Mouse (Mus musculus) G1E (cell line): ENCODE results near the gene Mob3a. TPM values are rescaled to one million over a fixed set of nuclear protein-coding genes. Genes with fewer than 3 reads are reported as not detected.
"Not testable (repeated sequence)": the region's sequence is repeated elsewhere in the genome, so short reads cannot be mapped to it uniquely, and the experiment has no call there.

Experiments used
- ATAC-seq: 2 replicates; pipeline ENCODE4 v1.8.0; 2016; ENCODE audit warnings: mild to moderate bottlenecking; ENCODE audit not compliant: insufficient number of reproducible peaks, poor library complexity, low FRiP score, severe bottlenecking; ENCODE audit errors: extremely low read depth
- DNase-seq: peaks from one replicate; pipeline ENCODE4 v3.0.0; 2012; ENCODE audit warnings: low spot score
- H3K27me3 ChIP-seq: 2 replicates; pipeline ENCODE4 v1.6.1; 2012; ENCODE audit warnings: mild to moderate bottlenecking, low read length, inconsistent platforms; ENCODE audit not compliant: insufficient read depth
- H3K36me3 ChIP-seq: replicated peaks from 2 replicates; pipeline ENCODE3; 2012; ENCODE audit warnings: mild to moderate bottlenecking, inconsistent platforms
- H3K4me1 ChIP-seq: 2 replicates; pipeline ENCODE4 v1.6.1; 2012; ENCODE audit warnings: low read depth, low read length, inconsistent platforms, mixed read lengths; ENCODE audit not compliant: insufficient read depth
- H3K4me3 ChIP-seq: 2 replicates; pipeline ENCODE4 v1.5.1; 2012; ENCODE audit warnings: low read depth, mild to moderate bottlenecking, inconsistent platforms, low read length, moderate library complexity, mixed read lengths
- H3K9me3 ChIP-seq: replicated peaks from 2 replicates; pipeline ENCODE4 v1.6.1; 2012; ENCODE audit warnings: inconsistent platforms
- CTCF ChIP-seq: IDR thresholded peaks from 2 replicates; pipeline ENCODE4 v1.5.1; 2012; ENCODE audit warnings: low read depth, low read length, inconsistent platforms, mixed read lengths
- GATA1 ChIP-seq: IDR thresholded peaks from 2 replicates; pipeline ENCODE4 v1.6.1; 2012; ENCODE audit warnings: borderline replicate concordance, low read length, inconsistent platforms, mixed read lengths
- GATA2 ChIP-seq: IDR thresholded peaks from 2 replicates; pipeline ENCODE4 v1.6.1; 2012; ENCODE audit warnings: low read depth, low read length, inconsistent platforms, borderline replicate concordance
- POLR2AphosphoS5 ChIP-seq: IDR thresholded peaks from 2 replicates; pipeline ENCODE4 v1.6.1; 2012; ENCODE audit warnings: low read depth, low read length, inconsistent platforms; ENCODE audit not compliant: insufficient replicate concordance
- TAL1 ChIP-seq: conservative IDR thresholded peaks from 2 replicates; pipeline ENCODE4 v1.6.1; 2012; ENCODE audit warnings: low read depth, low read length, inconsistent platforms, mixed read lengths
- polyA plus RNA-seq: library from polyadenylated mRNA; stranded (reverse); fragments of >175 nt; gene quantifications from 2 replicates; pipeline ENCODE4 v1.2.3, GENCODE M21; 2012
- total RNA-seq, 2 experiments: library from RNA; stranded (forward) in 1 of 2; stranded (reverse) in 1 of 2; fragments of 200-1000 nt in 1 of 2; fragments of >200 nt in 1 of 2; fragmentation: Nextera tagmentation in 1 of 2; gene quantifications; 2 replicates each; pipeline ENCODE4 v1.2.3; 2014 to 2017

Gene Mob3a
- total and polyA plus RNA-seq, 3 experiments, result 52.8 to 54.2 (median 53.8) TPM

DNA sequence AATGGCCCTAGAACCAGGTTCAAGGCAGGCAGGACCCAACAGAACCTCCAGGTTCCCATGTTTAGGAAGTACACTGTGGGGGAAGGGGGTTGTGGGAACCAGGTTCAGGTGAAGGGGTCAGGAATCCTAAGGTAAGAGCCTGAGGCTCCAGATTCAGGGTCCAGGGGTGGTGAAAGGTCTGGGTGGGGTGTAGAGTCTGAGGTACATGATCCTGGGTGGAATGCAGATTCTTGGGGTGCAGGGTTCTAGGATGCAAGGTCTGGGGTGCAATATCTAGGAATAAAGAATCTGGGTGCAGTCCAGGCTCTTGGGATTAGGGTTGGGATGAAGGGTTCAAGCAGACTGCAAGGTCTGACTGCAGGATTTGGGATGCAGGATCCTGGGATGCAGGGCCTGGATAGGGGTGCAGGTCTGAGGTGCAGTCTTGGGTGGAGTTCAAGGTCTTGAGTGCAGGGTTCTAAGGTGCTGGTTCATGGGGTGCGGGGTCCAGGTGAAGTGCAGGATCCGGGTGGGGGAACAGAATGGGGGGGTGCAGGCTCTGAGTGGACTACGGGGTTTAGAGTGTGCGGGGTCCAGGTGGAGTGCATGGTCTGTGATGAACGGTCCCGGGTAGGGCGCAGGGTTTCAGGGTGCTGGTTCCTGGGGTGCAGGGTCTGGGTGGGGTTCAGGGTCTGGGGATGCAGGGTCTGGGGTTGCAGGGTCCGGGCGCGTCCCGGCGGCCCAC lies 46.2 kb downstream of the Mob3a start:
- TF ChIP-seq GATA1 (no peak), TAL1 (no peak), CTCF (no peak), GATA2 (no peak), POLR2AphosphoS5 (no peak)
- peaks cover 61% of the 10 kb centered on the region for H3K4me1 ChIP-seq
- H3K4me3 ChIP-seq, result peak overlapping the region; percentile 99
- no peaks in the 10 kb centered on the region for H3K9me3 ChIP-seq
- H3K36me3 ChIP-seq, result peaks cover 33% of the 10 kb centered on the region
- no peak for ATAC-seq
- no peaks in the 10 kb centered on the region for H3K27me3 ChIP-seq
- no peak for DNase-seq

DNA sequence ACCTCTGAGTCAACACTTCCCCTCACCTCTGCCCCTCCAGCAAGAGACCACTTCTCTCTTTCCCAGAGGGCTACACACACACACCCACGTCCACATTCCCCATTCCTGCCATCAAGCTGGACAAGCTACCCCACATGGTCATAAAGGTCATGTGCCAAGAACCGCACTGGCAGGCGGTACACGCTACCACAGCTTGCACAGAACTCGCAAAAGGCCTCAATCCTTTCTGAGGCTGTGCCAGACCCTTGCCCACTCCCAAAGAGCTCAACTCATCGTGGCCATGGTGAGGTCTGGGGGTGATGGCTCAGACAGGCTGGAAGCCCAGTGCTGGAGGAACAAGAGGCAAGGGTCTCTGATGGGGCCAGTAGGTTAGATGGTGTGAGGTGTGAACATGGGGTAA lies 46.9 kb downstream of the Mob3a start:
- peaks cover 65% of the 10 kb centered on the region for H3K4me1 ChIP-seq
- peaks cover 37% of the 10 kb centered on the region for H3K36me3 ChIP-seq
- DNase-seq, result no peak
- H3K4me3 ChIP-seq, result peak overlapping the region; percentile 30; the same call in 1 of the 2 replicates
- H3K27me3 ChIP-seq, result no peaks in the 10 kb centered on the region
- no peak for TF ChIP-seq CTCF
- TF ChIP-seq POLR2AphosphoS5, result no peak
- TF ChIP-seq GATA1, result no peak
- TF ChIP-seq GATA2, result no peak
- no peak for TF ChIP-seq TAL1
- no peaks in the 10 kb centered on the region for H3K9me3 ChIP-seq
- no peak for ATAC-seq

DNA sequence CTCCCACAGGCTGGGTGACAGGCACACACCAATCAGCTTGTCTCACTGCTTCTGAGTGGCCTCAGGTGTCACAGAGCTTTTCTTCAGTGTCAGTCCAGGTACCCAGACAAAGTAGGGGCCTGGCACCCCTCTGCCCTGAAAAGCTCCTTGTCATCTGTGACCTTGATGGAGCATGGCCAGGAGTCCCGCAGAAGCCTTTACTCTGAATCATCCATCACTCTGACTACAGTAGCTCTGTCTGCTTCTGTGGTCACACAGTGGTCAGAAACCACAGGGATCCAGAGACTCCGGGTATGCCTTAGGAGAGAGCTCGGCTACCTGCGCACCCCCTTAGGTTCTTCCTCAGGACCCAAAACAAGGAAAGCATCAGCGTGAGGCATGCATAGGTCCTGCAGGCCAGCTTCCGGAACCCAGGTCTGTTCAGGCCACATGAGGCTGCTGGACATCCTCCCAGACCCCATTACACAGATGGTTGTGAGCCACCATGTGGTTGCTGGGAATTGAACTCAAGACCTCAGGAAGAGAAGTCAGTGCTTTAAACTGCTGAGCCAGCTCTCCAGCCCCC lies 48.5 kb downstream of the Mob3a start:
- DNase-seq (no peak), ATAC-seq (no peak)
- Histone ChIP-seq H3K36me3 (peaks cover 51% of the 10 kb centered on the region), H3K4me3 (no peak overlapping the region), H3K9me3 (no peaks in the 10 kb centered on the region), H3K4me1 (peaks cover 60% of the 10 kb centered on the region), H3K27me3 (no peaks in the 10 kb centered on the region)
- TF ChIP-seq GATA2, result no peak
- TF ChIP-seq POLR2AphosphoS5, result no peak
- no peak for TF ChIP-seq CTCF
- no peak for TF ChIP-seq TAL1
- TF ChIP-seq GATA1, result no peak

GRCm38 (mm10) chr10:80650392-80650791 lies 51.4 kb downstream of the Mob3a start:
- no peak for ATAC-seq
- no peak overlapping the region for H3K4me3 ChIP-seq
- peaks cover 36% of the 10 kb centered on the region for H3K4me1 ChIP-seq
- no peaks in the 10 kb centered on the region; the same call in 1 of the 2 replicates for H3K27me3 ChIP-seq
- no peak for TF ChIP-seq GATA2
- TF ChIP-seq GATA1, result no peak
- TF ChIP-seq TAL1, result no peak
- TF ChIP-seq POLR2AphosphoS5, result no peak
- TF ChIP-seq CTCF, result no peak
- no peaks in the 10 kb centered on the region for H3K9me3 ChIP-seq
- DNase-seq, result no peak
- peaks cover 77% of the 10 kb centered on the region for H3K36me3 ChIP-seq

- H3K27me3 ChIP-seq, H3K4me3 ChIP-seq, H3K9me3 ChIP-seq, ATAC-seq, DNase-seq: not testable (repeated sequence)
- Histone ChIP-seq H3K36me3 (peaks cover 80% of the 10 kb centered on the region), H3K4me1 (peaks cover 31% of the 10 kb centered on the region)
Observed at GRCm38 (mm10) chr10:80649910-80650309, 51.9 kb downstream of the Mob3a start.

DNA sequence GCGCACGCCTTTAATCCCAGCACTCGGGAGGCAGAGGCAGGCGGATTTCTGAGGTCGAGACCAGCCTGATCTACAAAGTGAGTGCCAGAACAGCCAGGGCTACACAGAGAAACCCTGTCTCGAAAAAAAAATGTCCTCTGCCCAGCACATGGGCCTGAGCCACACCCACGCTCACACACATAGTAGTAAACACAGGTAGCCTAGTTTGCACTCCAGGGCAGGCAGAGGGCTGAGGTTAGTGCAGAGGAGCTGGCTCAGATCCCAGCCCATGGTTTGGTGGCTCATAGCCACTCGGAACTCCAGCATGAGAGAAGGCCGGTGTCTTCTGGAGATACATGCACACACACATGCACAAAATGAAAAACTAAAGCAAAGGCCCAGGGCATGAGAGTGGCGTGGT lies 54.8 kb downstream of the Mob3a start:
- Histone ChIP-seq H3K9me3 (no peaks in the 10 kb centered on the region), H3K36me3 (peaks cover 87% of the 10 kb centered on the region), H3K27me3 (no peaks in the 10 kb centered on the region; the same call in 1 of the 2 replicates), H3K4me1 (peaks cover 24% of the 10 kb centered on the region), H3K4me3 (no peak overlapping the region)
- DNase-seq, result no peak
- no peak for ATAC-seq
- TF ChIP-seq GATA1 (no peak), GATA2 (no peak)

DNA sequence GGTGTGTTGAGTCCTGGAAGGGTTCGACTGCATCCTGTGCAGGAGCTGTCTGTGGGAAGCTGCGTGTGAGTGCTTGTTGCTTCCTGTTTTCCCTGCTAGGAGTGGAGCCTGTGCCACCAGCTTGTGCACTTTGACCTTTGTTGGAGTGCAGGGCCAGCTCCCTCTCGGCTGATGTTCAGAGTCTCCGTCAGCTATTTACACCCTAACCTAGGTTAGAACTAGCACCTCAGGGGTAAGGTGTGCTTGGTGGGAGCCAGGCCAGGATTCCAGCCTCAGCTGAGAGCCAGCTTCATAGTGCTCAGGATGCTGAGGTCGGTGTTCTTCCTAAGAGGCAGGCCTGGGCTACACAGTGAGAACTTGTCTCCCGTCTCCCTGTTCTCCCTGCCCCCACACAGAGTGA lies 66.4 kb downstream of the Mob3a start:
- H3K9me3 ChIP-seq, result no peaks in the 10 kb centered on the region
- DNase-seq, result no peak
- ATAC-seq, result no peak
- TF ChIP-seq GATA2 (no peak), CTCF (no peak), GATA1 (no peak), TAL1 (no peak), POLR2AphosphoS5 (no peak)
- peaks cover 6% of the 10 kb centered on the region; the same call in 1 of the 2 replicates for H3K27me3 ChIP-seq
- H3K4me1 ChIP-seq, result peaks cover 18% of the 10 kb centered on the region
- H3K4me3 ChIP-seq, result no peak overlapping the region
- peaks cover 96% of the 10 kb centered on the region for H3K36me3 ChIP-seq

Other genes starting within 250 kb of the Mob3a start
Only the 20 nearest of the 26 such genes appear.
- 62.1 and 68.3 TPM in 2 replicates for gene Rexo1, start 140.4 kb downstream of the Mob3a start, total RNA-seq (2014; fragmentation: Nextera tagmentation)
- 10.9 and 14.3 TPM in 2 replicates for gene Rexo1, start 140.4 kb downstream of the Mob3a start, total RNA-seq (2017)
- 148 and 173 TPM in 2 replicates for gene Rexo1, start 140.4 kb downstream of the Mob3a start, polyA plus RNA-seq
- 10.8 and 14.0 TPM in 2 replicates for gene Klf16, start 124.7 kb downstream of the Mob3a start, total RNA-seq (2014; fragmentation: Nextera tagmentation)
- 6.1 and 8.1 TPM in 2 replicates for gene Klf16, start 124.7 kb downstream of the Mob3a start, total RNA-seq (2017)
- 105 and 141 TPM in 2 replicates for gene Klf16, start 124.7 kb downstream of the Mob3a start, polyA plus RNA-seq
- 12.4 and 14.6 TPM in 2 replicates for gene Abhd17a, start 111.6 kb downstream of the Mob3a start, total RNA-seq (2014; fragmentation: Nextera tagmentation)
- gene Abhd17a, start 111.6 kb downstream of the Mob3a start, total RNA-seq (2017), result 37.8 and 44.0 TPM in 2 replicates
- 574 and 928 TPM in 2 replicates for gene Abhd17a, start 111.6 kb downstream of the Mob3a start, polyA plus RNA-seq
- 37.5 and 39.4 TPM in 2 replicates for gene Scamp4, start 99.1 kb downstream of the Mob3a start, total RNA-seq (2014; fragmentation: Nextera tagmentation)
- gene Scamp4, start 99.1 kb downstream of the Mob3a start, total RNA-seq (2017), result 12.7 and 12.9 TPM in 2 replicates
- 72.8 and 87.0 TPM in 2 replicates for gene Scamp4, start 99.1 kb downstream of the Mob3a start, polyA plus RNA-seq
- gene Adat3, start 99.1 kb downstream of the Mob3a start, total RNA-seq (2014; fragmentation: Nextera tagmentation), result not detected in 2 replicates
- gene Adat3, start 99.1 kb downstream of the Mob3a start, total RNA-seq (2017), result 1.2 and 1.6 TPM in 2 replicates
- 19.4 and 23.5 TPM in 2 replicates for gene Adat3, start 99.1 kb downstream of the Mob3a start, polyA plus RNA-seq
- 1.1 and 2.2 TPM in 2 replicates for gene Gm49322, start 96.0 kb downstream of the Mob3a start, total RNA-seq (2014; fragmentation: Nextera tagmentation)
- 0.82 and 1.2 TPM in 2 replicates for gene Gm49322, start 96.0 kb downstream of the Mob3a start, total RNA-seq (2017)
- gene Gm49322, start 96.0 kb downstream of the Mob3a start, polyA plus RNA-seq, result 2.4 and 2.8 TPM in 2 replicates
- gene Csnk1g2, start 79.1 kb downstream of the Mob3a start, total RNA-seq (2014; fragmentation: Nextera tagmentation), result 91.3 and 110 TPM in 2 replicates
- 189 and 193 TPM in 2 replicates for gene Csnk1g2, start 79.1 kb downstream of the Mob3a start, total RNA-seq (2017)
- gene Csnk1g2, start 79.1 kb downstream of the Mob3a start, polyA plus RNA-seq, result 470 and 513 TPM in 2 replicates
- gene Btbd2, start 44.9 kb downstream of the Mob3a start, total RNA-seq (2014; fragmentation: Nextera tagmentation), result 11.1 and 19.7 TPM in 2 replicates
- 17.9 and 19.2 TPM in 2 replicates for gene Btbd2, start 44.9 kb downstream of the Mob3a start, total RNA-seq (2017)
- gene Btbd2, start 44.9 kb downstream of the Mob3a start, polyA plus RNA-seq, result 96.3 and 102 TPM in 2 replicates
- gene Mknk2, start 23.9 kb downstream of the Mob3a start, total RNA-seq (2014; fragmentation: Nextera tagmentation), result 127 and 140 TPM in 2 replicates
- gene Mknk2, start 23.9 kb downstream of the Mob3a start, total RNA-seq (2017), result 70.4 and 72.2 TPM in 2 replicates
- 455 and 521 TPM in 2 replicates for gene Mknk2, start 23.9 kb downstream of the Mob3a start, polyA plus RNA-seq
- gene Izumo4, start 207 bp upstream of the Mob3a start, total RNA-seq (2014; fragmentation: Nextera tagmentation), result 2.3 and 7.4 TPM in 2 replicates
- gene Izumo4, start 207 bp upstream of the Mob3a start, total RNA-seq (2017), result 5.9 and 10.3 TPM in 2 replicates
- gene Izumo4, start 207 bp upstream of the Mob3a start, polyA plus RNA-seq, result 7.5 and 8.2 TPM in 2 replicates
- gene Ap3d1, start 40.3 kb upstream of the Mob3a start, total RNA-seq (2014; fragmentation: Nextera tagmentation), result 121 and 133 TPM in 2 replicates
- 72.3 and 88.3 TPM in 2 replicates for gene Ap3d1, start 40.3 kb upstream of the Mob3a start, total RNA-seq (2017)
- 37.4 and 39.4 TPM in 2 replicates for gene Ap3d1, start 40.3 kb upstream of the Mob3a start, polyA plus RNA-seq
- gene Dot1l, start 53.2 kb upstream of the Mob3a start, total RNA-seq (2014; fragmentation: Nextera tagmentation), result 95.3 and 105 TPM in 2 replicates
- 8.7 and 9.0 TPM in 2 replicates for gene Dot1l, start 53.2 kb upstream of the Mob3a start, total RNA-seq (2017)
- gene Dot1l, start 53.2 kb upstream of the Mob3a start, polyA plus RNA-seq, result 118 and 121 TPM in 2 replicates
- 142 and 172 TPM in 2 replicates for gene Sf3a2, start 96.2 kb upstream of the Mob3a start, total RNA-seq (2014; fragmentation: Nextera tagmentation)
- gene Sf3a2, start 96.2 kb upstream of the Mob3a start, total RNA-seq (2017), result 8.7 and 9.9 TPM in 2 replicates
- gene Sf3a2, start 96.2 kb upstream of the Mob3a start, polyA plus RNA-seq, result 652 and 920 TPM in 2 replicates
- gene Plekhj1, start 96.6 kb upstream of the Mob3a start, total RNA-seq (2014; fragmentation: Nextera tagmentation), result 122 and 192 TPM in 2 replicates
- gene Plekhj1, start 96.6 kb upstream of the Mob3a start, total RNA-seq (2017), result 58.1 and 68.0 TPM in 2 replicates
- 285 and 325 TPM in 2 replicates for gene Plekhj1, start 96.6 kb upstream of the Mob3a start, polyA plus RNA-seq
- 1.7 and 1.8 TPM in 2 replicates for gene Amh, start 103.3 kb upstream of the Mob3a start, total RNA-seq (2014; fragmentation: Nextera tagmentation)
- gene Amh, start 103.3 kb upstream of the Mob3a start, total RNA-seq (2017), result 0.17 and 0.27 TPM in 2 replicates
- gene Amh, start 103.3 kb upstream of the Mob3a start, polyA plus RNA-seq, result 1.6 and 1.8 TPM in 2 replicates
- not detected in 2 replicates for gene Jsrp1, start 111.5 kb upstream of the Mob3a start, total RNA-seq (2014; fragmentation: Nextera tagmentation)
- not detected in 2 replicates for gene Jsrp1, start 111.5 kb upstream of the Mob3a start, total RNA-seq (2017)
- gene Jsrp1, start 111.5 kb upstream of the Mob3a start, polyA plus RNA-seq, result 0.07 and 0.09 TPM in 2 replicates
- 310 and 444 TPM in 2 replicates for gene Oaz1, start 124.7 kb upstream of the Mob3a start, total RNA-seq (2014; fragmentation: Nextera tagmentation)
- gene Oaz1, start 124.7 kb upstream of the Mob3a start, total RNA-seq (2017), result 228 and 347 TPM in 2 replicates
- 1,655 and 2,091 TPM in 2 replicates for gene Oaz1, start 124.7 kb upstream of the Mob3a start, polyA plus RNA-seq
- not detected in 2 replicates for gene Lingo3, start 142.1 kb upstream of the Mob3a start, total RNA-seq (2014; fragmentation: Nextera tagmentation)
- 0.05 and 0.06 TPM in 2 replicates for gene Lingo3, start 142.1 kb upstream of the Mob3a start, total RNA-seq (2017)
- not detected in 2 replicates for gene Lingo3, start 142.1 kb upstream of the Mob3a start, polyA plus RNA-seq
- 51.2 and 53.5 TPM in 2 replicates for gene Lsm7, start 153.2 kb upstream of the Mob3a start, total RNA-seq (2014; fragmentation: Nextera tagmentation)
- 282 and 373 TPM in 2 replicates for gene Lsm7, start 153.2 kb upstream of the Mob3a start, total RNA-seq (2017)
- gene Lsm7, start 153.2 kb upstream of the Mob3a start, polyA plus RNA-seq, result 226 and 269 TPM in 2 replicates
- gene Sppl2b, start 153.3 kb upstream of the Mob3a start, total RNA-seq (2014; fragmentation: Nextera tagmentation), result 46.0 and 55.1 TPM in 2 replicates
- gene Sppl2b, start 153.3 kb upstream of the Mob3a start, total RNA-seq (2017), result 18.0 and 22.1 TPM in 2 replicates
- gene Sppl2b, start 153.3 kb upstream of the Mob3a start, polyA plus RNA-seq, result 76.6 and 92.5 TPM in 2 replicates